Mouse (Mus musculus): ENCODE data around the gene Capn3.
A peak's percentile ranks its signal among the peaks of the same experiment; 100 is the strongest.

The Capn3 gene

GRCm38 (mm10) chr2:120482506-120483389 is 26.9 kb downstream of the Capn3 start:
- DNase-seq, result peak in 1 of 2 experiments; percentile 27

- DNase-seq, result no peak
Observed at GRCm38 (mm10) chr2:120484241-120484640, 28.4 kb downstream of the Capn3 start.

DNA sequence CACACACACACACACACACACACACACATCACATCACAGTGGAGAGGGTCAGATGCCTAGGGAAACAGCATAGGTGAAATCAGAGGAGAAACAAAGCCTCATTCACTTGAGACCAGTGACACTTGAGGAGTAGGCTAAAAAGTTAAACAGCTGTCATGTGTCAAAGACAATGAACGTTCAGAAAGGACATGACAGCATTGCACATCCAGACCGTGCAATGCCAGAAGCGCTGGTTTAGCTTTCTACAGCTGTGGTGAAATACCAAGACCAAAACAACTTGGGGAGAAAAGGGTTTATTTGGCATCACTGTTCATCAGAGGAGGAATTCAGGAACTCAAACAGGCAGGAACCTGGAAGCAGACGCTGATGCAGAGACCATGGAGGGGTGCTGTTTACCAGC is 37.4 kb downstream of the Capn3 start:
- DNase-seq, result no peak

- DNase-seq, result no peak
Observed at GRCm38 (mm10) chr2:120496511-120496910, 40.7 kb downstream of the Capn3 start.

DNA sequence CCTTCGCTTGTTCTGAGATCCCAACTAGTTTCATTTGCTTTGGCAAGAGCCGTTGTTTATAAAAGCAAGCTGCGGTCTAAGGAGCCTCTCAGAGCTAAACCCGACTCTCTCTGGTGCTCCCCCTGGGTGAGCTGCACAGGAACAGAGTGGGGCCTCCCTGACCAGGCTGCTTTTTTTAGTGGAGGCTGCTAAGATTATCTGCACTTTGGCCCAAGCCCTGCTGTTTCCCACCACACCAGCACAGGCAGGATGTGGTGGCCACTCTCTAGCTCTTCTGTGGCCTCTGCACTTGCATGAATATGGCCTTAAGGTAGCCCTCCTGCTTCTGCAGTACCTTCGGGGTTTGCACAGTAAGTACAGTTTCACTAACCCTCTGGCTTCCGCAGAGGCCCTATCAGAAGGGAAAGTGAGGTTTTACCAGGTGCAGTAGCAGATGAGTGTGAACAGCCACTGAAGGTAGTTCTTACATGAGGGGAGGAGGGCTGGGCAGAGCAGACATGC is 44.2 kb downstream of the Capn3 start:
- no peak for DNase-seq

DNA sequence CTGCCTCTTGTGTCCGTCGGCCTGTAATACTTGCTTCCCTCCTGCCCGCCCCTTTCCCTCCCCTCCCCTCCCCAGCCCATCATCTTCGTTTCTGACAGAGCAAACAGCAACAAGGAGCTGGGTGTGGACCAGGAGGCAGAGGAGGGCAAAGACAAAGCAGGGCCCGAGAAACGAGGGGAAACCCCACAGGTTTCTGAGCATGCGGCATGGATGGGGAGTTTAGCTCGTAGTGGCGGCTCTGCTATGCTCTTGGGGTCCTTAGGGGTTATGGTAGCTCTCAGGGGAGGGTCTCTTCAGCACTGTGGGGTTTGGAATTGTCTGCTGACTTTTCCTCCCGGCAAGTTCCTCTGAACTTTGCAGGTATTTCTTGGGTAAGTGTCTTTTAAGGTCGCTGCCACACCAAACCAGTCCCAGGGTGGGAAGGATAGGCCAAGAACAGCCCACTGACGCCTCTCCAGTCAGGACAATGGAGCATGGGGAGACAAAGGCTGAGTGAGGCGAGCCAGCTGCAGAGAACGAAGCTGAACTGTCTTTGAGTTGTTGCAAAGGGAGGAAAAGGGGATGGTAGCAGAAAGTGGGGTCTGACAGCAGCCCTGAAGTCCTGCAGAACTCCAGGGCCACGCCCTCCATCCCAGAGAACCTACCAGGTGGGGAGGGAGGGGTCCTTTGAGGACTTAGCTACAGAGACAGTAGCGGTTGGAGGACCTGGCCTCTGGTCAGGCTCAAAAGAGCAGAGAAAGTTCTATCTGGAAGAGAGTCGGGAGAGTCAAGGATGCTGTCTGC is 45.5 kb downstream of the Capn3 start:
- DNase-seq, result no peak

DNA sequence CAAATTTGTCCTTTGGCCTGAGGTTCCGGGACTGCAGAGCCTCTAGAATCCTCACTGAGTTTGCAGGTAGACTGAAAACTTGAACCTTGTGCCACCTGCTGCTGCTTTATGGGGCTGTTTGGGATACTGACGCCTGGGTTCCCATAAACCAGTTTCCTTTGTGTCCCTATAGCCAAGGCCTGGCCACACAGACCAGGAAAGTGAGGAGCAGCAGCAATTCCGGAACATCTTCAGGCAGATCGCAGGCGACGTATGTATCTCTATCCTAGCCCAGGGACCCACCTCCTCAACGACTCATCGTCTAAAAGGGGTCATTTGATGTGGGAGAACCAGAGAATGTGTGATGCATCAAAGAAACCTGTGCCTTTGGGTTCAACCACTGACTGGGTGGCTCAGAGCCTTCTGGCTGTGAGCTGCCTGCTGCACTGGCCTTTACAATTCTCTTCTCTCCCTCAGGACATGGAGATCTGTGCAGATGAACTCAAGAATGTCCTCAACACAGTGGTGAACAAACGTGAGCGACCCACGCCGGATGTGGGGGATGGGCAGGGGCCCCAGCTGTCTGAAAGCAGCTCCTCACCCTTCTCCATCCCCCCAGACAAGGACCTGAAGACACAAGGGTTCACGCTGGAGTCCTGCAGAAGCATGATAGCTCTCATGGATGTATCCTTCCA is 46.2 kb downstream of the Capn3 start:
- DNase-seq, result no peak

DNA sequence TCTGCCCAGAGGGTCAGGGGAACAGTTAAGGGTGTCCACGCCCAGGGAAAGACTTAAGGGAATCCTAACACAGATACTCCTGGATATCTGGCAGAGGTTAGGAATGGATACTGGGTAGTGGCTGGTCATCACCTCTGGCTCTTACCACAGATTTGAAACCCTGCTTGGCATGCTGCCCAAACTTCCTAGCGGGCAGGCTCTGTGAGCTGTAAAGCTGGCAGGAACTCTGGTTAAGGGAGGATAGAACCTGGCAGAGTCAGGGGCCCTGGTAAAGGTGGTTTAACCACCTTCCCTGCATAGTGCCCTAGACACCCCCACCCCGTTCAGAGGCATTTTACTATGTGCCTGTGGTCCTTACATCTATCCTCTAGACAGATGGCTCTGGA is 46.8 kb downstream of the Capn3 start:
- DNase-seq, result peak; percentile 47 to 54

- no peak for DNase-seq
Observed at GRCm38 (mm10) chr2:120503094-120503493, 47.3 kb downstream of the Capn3 start.

GRCm38 (mm10) chr2:120503992-120504391 is 48.2 kb downstream of the Capn3 start:
- no peak for DNase-seq

GRCm38 (mm10) chr2:120514181-120514580 is 58.4 kb downstream of the Capn3 start:
- DNase-seq, result no peak

GRCm38 (mm10) chr2:120518547-120519210 is 62.9 kb downstream of the Capn3 start:
- DNase-seq, result no peak

GRCm38 (mm10) chr2:120526771-120527170 is 71.0 kb downstream of the Capn3 start:
- DNase-seq, result no peak

- no peak for DNase-seq
Observed at GRCm38 (mm10) chr2:120529531-120529930, 73.7 kb downstream of the Capn3 start.

GRCm38 (mm10) chr2:120531223-120531622 is 75.4 kb downstream of the Capn3 start:
- no peak for DNase-seq

DNA sequence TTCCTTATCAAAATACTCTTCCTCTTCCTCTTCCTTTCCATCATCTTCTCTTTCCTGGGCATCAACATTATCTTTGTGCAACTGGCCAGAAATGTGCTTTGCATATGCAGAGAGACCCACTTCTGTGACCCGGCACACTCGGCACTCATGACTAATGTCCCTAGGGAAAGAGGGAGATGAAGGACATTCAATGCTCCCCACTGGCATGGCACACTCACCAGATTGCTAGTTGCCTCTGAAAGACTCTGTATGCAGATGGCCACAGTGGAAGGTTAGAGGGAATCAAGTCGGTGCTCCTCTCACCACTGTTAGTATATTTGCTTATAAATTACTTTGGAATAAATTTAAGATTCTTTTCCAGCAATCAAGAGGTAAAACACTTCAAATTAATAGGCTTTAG is 83.5 kb downstream of the Capn3 start:
- DNase-seq, result no peak

DNA sequence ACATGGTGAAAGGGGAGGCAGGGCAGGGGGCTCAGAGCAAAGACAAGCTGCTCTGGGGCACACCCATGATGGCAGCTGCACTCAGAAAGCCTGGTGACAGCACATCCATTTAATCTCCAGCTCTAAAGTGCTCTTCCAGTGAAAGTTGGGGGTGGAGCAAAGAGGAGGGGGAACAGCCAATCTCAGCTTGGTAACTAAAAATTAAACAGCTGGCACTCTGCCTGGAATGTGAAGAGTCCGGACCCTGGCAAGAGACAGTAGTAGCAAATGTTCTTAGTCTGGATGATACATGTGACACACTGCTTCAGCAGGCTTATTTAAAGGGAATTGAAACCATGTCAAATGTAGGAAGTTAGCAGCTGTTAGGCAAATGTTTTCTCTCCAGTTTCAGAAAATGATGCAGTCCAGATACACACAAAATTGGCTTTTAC is 84.0 kb downstream of the Capn3 start:
- peak; percentile 70 to 82 for DNase-seq

GRCm38 (mm10) chr2:120544732-120545131 is 88.9 kb downstream of the Capn3 start:
- DNase-seq, result no peak
